Comparison of ENCODE assay signal across 21 mouse cellular contexts in genomic region chr2:57473873-57474272, GRCm38 (mm10).
"Had no signal": no experiment of that assay in that cellular context is flagged by ENCODE, and none has a peak within 500 bp of the region (broad histone marks: within the 10 kb centered on the region; RNA-seq: fewer than 3 reads in every experiment).

No protein-coding gene starts in this region.

- H3K4me2 ChIP-seq: limb, embryonic 13.5 days; liver, embryonic 13.5 days; lung, embryonic 14.5 days; midbrain, embryonic 12.5 days; midbrain, embryonic 15.5 days; neural tube, embryonic 12.5 days; neural tube, embryonic 15.5 days had no signal

- H3K36me3 ChIP-seq: limb, embryonic 13.5 days; liver, embryonic 13.5 days; midbrain, embryonic 12.5 days; midbrain, embryonic 15.5 days; neural tube, embryonic 12.5 days; neural tube, embryonic 15.5 days had no signal

- H3K27ac ChIP-seq: limb, embryonic 13.5 days; liver, embryonic 13.5 days; macrophage; midbrain, embryonic 12.5 days; midbrain, embryonic 15.5 days; neural tube, embryonic 12.5 days; neural tube, embryonic 15.5 days; stomach, postnatal 0 days had no signal

- ATAC-seq: liver, postnatal 0 days; lung, postnatal 0 days; midbrain, embryonic 15.5 days had no signal

- H3K4me1 ChIP-seq: limb, embryonic 13.5 days; liver, embryonic 13.5 days; midbrain, embryonic 12.5 days; midbrain, embryonic 15.5 days; neural tube, embryonic 12.5 days; neural tube, embryonic 15.5 days had no signal

- H3K9me3 ChIP-seq: limb, embryonic 13.5 days; liver, embryonic 13.5 days; midbrain, embryonic 12.5 days; midbrain, embryonic 15.5 days; neural tube, embryonic 12.5 days; neural tube, embryonic 15.5 days had no signal

- DNase-seq: kidney, adult 9 months; kidney, postnatal 14 days; kidney, postnatal 4 days; left cerebral cortex, postnatal 4 days; liver; liver, embryonic 13.5 days; liver, postnatal 0 days; lung, embryonic 14.5 days; right cerebral cortex, adult 18-20 months; right cerebral cortex, postnatal 14 days; right cerebral cortex, postnatal 4 days; thymus, adult 2 months; thymus, postnatal 25 days had no signal

- H3K27me3 ChIP-seq: limb, embryonic 13.5 days; liver, embryonic 13.5 days; midbrain, embryonic 12.5 days; midbrain, embryonic 15.5 days; neural tube, embryonic 12.5 days; neural tube, embryonic 15.5 days had no signal

- H3K4me3 ChIP-seq: limb, embryonic 13.5 days; liver, embryonic 13.5 days; midbrain, embryonic 12.5 days; midbrain, embryonic 15.5 days; neural tube, embryonic 12.5 days; neural tube, embryonic 15.5 days had no signal

- H3K9ac ChIP-seq: limb, embryonic 13.5 days; liver, embryonic 13.5 days; liver, postnatal 0 days; lung, embryonic 14.5 days; midbrain, embryonic 12.5 days; midbrain, embryonic 15.5 days; neural tube, embryonic 12.5 days; neural tube, embryonic 15.5 days had no signal
